Mouse (Mus musculus) thymus, postnatal 10 days (tissue): ENCODE measurements around the gene Mmrn2.

Source experiments
- DNase-seq, 2 experiments: peaks; one replicate each; pipeline ENCODE4 v3.0.0; 2021; ENCODE audit warnings: low spot score in 2 of 2

Gene Mmrn2

GRCm38 (mm10) chr14:34375415-34375904, at the start of gene Mmrn2:
TSS of gene Mmrn2 (plus strand) at chr14:34375465.
- no peak for DNase-seq

- DNase-seq, result no peak
Observed at GRCm38 (mm10) chr14:34326606-34327005, 48.7 kb upstream of the Mmrn2 start.

GRCm38 (mm10) chr14:34327618-34328017, 47.6 kb upstream of the Mmrn2 start:
- DNase-seq, result no peak

- no peak for DNase-seq
Observed at GRCm38 (mm10) chr14:34330657-34331158, 44.6 kb upstream of the Mmrn2 start.

GRCm38 (mm10) chr14:34331886-34332285, 43.4 kb upstream of the Mmrn2 start:
- DNase-seq, result no peak

GRCm38 (mm10) chr14:34332476-34332875, 42.8 kb upstream of the Mmrn2 start:
- no peak for DNase-seq

- no peak for DNase-seq
Observed at GRCm38 (mm10) chr14:34339446-34339845, 35.8 kb upstream of the Mmrn2 start.

GRCm38 (mm10) chr14:34341993-34342392, 33.3 kb upstream of the Mmrn2 start:
- no peak for DNase-seq

GRCm38 (mm10) chr14:34343078-34343477, 32.2 kb upstream of the Mmrn2 start:
- DNase-seq, result no peak

- DNase-seq, result no peak
Observed at GRCm38 (mm10) chr14:34344361-34344760, 30.9 kb upstream of the Mmrn2 start.

- DNase-seq, result no peak
Observed at GRCm38 (mm10) chr14:34345771-34346566, 29.3 kb upstream of the Mmrn2 start.

- no peak for DNase-seq
Observed at GRCm38 (mm10) chr14:34347084-34347483, 28.2 kb upstream of the Mmrn2 start.

- DNase-seq, result no peak
Observed at GRCm38 (mm10) chr14:34348301-34348700, 27.0 kb upstream of the Mmrn2 start.

- no peak for DNase-seq
Observed at GRCm38 (mm10) chr14:34349007-34349406, 26.3 kb upstream of the Mmrn2 start.

- DNase-seq, result no peak
Observed at GRCm38 (mm10) chr14:34351660-34352059, 23.6 kb upstream of the Mmrn2 start.

- no peak for DNase-seq
Observed at GRCm38 (mm10) chr14:34352523-34352922, 22.7 kb upstream of the Mmrn2 start.

- DNase-seq, result no peak
Observed at GRCm38 (mm10) chr14:34353326-34353725, 21.9 kb upstream of the Mmrn2 start.

GRCm38 (mm10) chr14:34354456-34354855, 20.8 kb upstream of the Mmrn2 start:
- no peak for DNase-seq

GRCm38 (mm10) chr14:34355301-34355700, 20.0 kb upstream of the Mmrn2 start, which contains the start of gene Fam25c:
TSS of gene Fam25c (minus strand) at chr14:34355433.
- no peak for DNase-seq

- no peak for DNase-seq
Observed at GRCm38 (mm10) chr14:34357671-34358455, 17.4 kb upstream of the Mmrn2 start.

- DNase-seq, result no peak
Observed at GRCm38 (mm10) chr14:34359676-34360244, 15.5 kb upstream of the Mmrn2 start.

- DNase-seq, result no peak
Observed at GRCm38 (mm10) chr14:34360251-34360650, 15.0 kb upstream of the Mmrn2 start.
